Mouse (Mus musculus) left cerebral cortex, adult 9 months (tissue): ENCODE results near the gene Micall1.

ENCODE experiments used
- DNase-seq, 2 experiments: peaks; one replicate each; pipeline ENCODE4 v3.0.0; 2022; ENCODE audit warnings: low spot score in 2 of 2

Micall1 gene

GRCm38 (mm10) chr15:79108421-79109320 is at the start of gene Micall1:
Gene Micall1 (plus strand): TSS chr15:79108898.
- DNase-seq: peak in 1 of 2 experiments; percentile 32

DNA sequence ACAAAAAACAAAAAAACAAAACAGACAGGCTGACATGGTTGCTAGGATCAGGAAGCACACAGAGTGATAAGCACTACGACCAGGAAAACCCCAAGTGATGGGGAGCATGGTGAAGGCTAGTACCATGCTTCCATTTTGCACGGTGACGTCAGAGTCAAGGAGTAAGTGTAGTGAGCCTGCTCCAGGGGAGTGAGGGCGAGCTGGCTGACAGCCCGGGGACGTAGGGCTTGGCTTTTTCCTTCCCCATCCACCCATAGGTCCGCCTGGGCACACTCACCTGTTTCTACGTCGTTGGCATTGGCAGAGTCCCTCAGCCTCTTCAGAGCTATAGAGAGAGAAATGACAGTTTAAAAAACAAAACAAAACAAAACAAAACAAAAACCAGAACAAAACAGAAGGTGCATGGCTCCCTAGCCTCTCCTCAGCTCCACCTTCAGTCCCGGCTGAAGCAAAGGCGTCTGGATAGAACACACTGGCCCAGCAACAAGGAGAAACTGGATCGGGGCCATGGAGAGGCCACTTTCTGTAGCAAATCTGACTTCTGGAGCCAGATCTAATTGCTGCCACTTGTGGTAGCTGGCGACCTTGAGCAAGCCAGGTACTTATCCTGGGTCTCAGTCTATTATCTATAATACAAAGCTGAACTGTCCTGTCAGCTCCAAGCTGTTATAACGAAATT is 47.7 kb upstream of the Micall1 start:
- no peak for DNase-seq

- DNase-seq: peak; percentile 99 to 100
Observed at GRCm38 (mm10) chr15:79062376-79063159, 46.1 kb upstream of the Micall1 start, which contains the start of gene Ankrd54. Gene Ankrd54 (minus strand): TSS chr15:79062893.

GRCm38 (mm10) chr15:79063160-79063740 is 45.4 kb upstream of the Micall1 start:
- DNase-seq: no peak

DNA sequence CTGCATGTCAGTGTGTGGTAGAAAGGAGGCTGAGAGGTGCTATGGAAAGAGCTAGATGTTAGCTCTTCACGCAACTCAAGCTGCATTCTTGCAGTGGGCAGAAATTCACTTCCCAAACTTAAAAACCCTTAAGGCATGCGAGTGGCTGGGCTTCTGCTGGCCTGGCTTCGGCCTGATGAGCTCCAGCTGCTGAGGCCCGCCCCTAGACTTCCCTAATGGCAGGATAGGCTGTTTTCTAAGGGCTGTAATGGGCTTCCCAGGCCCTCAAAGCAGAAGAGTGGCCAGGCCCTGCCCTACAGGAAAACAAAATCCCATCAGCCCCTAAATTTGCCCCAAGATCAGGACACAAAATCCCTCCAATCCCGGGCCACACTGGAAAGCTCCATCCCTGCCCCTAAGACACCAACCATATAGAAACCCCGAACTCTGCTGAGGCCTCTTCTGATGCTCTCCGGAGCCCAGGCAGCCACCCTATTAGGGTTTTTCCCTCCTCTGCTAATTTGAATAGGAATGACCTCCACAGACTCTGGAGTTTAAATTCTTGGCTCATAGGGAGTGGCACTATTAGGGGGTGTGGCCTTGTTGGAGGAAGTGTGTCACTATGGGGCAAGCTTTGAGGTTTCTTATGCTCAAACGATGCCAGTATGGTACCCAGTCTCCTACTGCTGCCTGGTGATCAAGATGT is 43.5 kb upstream of the Micall1 start:
- no peak for DNase-seq

- DNase-seq: no peak
Observed at GRCm38 (mm10) chr15:79066276-79066675, 42.4 kb upstream of the Micall1 start.

DNA sequence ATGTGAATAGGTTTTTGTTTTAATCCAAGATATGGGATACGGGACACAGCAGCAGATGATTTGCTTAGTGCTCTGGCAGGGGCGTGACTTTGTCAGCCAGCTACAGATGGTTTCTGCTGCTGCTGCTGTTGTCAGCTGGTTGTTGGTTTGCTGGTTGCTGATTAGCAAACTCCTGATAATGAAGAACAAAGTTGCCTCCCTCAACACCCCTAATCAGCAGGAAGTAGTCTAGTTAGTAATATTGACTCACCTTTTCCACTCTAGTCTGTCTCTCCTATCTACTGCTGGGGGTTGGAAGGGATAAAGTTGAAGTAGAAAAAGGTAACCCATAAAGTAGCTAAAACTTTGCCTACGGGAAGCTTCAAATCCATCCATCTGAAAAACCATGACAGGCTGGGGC is 41.1 kb upstream of the Micall1 start:
- no peak for DNase-seq

DNA sequence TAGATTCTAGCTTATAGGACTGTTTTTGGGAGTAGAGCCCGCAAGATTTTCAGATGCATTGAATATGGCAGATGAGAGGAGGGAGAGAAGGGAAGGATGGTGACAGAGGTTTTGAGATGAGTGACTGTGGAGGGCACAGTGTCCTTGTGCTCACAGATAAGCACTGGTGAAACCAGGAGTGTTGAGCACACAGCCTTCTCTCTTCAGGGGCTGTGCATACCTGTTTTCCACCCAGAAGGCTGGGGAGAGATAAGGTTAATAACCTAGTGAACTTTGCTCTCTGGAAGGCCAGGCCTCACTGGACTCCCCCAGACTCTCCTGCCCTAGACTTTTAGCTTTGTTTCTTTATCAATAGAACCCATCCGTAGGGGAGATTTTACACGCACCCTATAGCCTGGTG is 40.3 kb upstream of the Micall1 start:
- no peak for DNase-seq

DNA sequence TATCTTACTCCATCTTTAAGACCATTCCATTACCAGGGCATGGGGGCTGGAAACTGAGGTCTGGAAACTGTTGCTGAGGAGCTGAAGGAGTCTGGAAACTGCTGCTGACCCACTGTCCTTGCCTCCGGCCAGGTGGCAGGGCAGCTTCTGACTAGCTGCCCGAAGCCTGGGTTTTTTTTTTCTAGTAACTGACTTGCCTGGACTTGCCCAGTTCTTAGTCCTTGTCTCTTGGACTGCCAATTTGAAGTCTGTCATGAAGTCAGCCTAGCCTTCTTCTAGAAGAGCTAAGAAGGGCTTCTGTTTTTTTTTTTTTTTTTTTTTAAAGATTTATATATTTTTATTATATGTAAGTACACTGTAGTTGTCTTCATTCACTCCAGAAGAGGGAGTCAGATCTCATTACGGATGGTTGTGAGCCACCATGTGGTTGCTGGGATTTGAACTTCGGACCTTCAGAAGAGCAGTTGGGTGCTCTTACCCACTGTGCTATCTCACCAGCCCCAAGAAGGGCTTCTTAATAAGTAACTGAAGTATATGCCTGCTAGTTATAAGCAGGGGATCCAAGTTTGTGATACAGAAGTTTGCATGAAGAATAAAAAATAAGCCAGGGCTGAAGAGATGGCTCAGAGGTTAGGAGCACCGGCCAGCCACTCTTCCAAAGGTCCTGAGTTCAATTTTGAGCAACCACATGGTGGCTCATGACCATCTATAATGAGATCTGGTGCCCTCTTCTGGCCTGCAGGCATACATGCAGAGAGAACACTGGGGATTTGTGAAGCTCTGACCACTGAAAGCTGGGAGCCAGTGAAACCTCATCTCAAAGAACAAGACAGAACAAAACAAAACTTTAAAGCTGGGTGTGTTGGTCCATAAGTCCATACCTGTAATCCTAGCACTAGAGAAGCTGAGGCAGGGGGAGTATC is 37.3 kb upstream of the Micall1 start:
- peak in 1 of 2 experiments; percentile 34 for DNase-seq

GRCm38 (mm10) chr15:79073752-79074151 is 34.9 kb upstream of the Micall1 start:
- DNase-seq: no peak

GRCm38 (mm10) chr15:79074446-79074845 is 34.3 kb upstream of the Micall1 start:
- no peak for DNase-seq

DNA sequence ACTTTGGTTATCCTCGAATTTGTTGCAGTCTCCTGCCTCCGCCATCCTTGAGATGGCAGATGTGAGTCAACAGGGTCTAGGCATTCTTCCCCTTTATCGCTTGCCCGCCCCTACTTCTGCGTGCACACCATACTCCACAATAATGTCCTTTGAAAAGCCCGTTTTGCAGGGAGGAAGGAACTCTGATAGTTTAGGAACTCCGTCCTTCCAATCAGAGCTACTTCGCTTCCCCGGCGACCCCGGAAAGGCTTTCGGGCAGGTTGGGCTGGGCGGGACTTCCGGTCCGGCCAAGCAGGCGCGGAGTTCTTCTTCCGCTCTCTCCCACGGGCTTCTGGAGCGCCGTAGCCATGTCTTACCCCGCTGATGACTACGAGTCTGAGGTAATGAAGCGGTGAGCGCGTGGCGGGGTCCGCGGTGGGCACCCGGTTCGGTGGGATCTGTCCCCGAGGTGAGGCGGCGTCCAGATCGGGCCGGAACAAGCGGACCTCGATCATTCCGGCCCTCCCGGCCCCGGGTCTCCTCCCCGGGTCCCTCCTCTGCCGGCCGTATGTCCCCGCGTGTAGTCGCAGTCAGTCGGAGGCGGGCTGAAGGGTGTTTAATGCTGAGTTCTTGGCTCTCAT is 33.7 kb upstream of the Micall1 start, which contains the start of gene Eif3l:
TSS of gene Eif3l (plus strand) at position 267 of the 620 bp plus-strand sequence.
- DNase-seq: peak; percentile 65 to 85

DNA sequence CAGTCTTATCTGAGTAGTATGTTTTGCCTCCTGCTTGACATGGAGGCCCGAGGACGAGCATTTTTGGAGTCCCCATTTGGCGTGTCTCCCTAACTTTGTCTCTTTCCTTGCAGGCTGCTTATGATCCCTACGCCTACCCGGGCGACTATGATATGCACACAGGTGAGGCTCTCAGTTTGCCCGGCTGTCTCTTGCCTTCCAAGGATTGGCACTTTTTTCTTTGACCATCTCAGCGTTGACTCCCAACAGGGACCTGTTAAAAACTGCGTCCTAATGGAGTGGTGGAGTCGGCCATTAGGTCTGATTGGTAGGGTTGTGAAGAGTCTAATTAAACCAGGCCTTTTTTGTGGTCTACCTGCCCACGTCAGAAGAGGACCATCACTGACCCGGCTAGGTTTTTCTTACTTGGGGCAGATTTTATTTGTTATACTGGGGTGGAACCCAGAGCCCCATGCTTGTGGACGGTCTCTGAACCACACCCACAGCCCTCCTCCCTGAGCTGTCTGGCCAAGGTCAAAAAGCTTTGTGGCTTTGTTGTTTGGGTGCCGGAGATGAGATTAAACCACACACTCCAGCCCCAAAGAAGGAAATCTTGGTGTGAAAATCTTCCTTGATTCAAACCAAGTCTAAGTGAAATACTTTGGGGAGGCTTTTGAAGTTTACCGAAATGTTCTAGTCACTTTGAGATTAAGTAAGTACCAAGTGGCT is 32.9 kb upstream of the Micall1 start:
- DNase-seq: no peak

DNA sequence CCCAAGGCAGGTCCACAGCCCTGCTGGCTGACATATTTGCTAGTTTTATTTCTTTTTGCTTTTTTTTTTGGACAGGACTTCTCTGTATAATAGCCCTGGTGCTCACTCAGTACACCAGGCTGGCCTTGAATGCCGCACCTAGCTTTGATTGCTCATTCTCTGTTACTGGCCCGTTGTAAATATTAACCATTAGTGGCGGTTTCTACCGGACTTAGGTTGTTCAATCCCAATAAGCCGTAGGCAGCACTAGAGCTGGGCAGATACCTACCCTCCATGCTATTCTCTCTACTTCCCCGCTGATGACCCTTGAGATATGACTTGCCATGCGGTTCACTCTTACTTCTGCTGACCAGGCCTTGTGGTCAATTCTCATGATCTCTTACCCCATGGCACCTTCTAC is 29.1 kb upstream of the Micall1 start:
- DNase-seq: no peak

GRCm38 (mm10) chr15:79092284-79092683 is 16.4 kb upstream of the Micall1 start:
- no peak for DNase-seq

- peak in 1 of 2 experiments; percentile 47 for DNase-seq
Observed at GRCm38 (mm10) chr15:79093083-79093839, 15.4 kb upstream of the Micall1 start.

DNA sequence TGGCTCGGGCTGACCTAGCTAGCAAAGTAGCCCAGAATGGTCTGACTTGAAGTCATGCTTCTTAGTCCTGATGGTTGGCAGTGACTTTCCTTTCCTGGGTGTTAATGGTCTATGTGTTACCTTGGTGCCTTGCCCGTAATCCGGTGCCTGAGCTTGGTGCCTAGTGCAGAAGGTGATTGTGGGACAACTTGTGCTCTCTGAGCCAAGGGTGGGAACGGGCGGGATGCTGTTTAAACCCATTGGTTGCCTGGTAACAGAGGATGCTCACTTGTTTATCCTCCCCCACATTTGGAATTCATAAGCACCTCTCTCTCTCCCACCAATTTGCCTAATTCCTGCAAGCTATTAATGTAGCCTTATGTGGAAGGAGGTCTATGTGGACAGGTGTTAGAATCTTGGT is 13.2 kb upstream of the Micall1 start:
- no peak for DNase-seq

GRCm38 (mm10) chr15:79096556-79096955 is 12.1 kb upstream of the Micall1 start:
- no peak for DNase-seq
